Mouse (Mus musculus): Measurements from ENCODE around the gene Fbxw2.

DNA sequence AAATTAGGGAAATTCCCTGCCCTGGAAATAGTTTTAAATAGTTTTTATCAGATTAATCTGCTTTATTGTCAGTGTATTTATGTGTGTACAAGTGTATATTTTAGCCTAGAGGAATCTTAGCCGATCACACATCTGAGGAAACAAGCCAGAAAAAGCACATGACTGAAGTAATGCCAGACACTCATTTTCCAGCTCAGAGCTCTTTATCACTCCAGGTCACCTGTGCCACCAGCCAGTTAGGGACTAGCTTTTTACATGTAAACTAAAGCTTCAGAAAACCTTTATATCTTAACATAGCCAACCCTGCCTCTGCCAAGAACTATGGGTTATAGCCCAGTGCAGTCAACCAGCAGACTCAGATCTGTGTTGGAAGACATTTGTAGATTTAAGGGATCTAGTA is 21.3 kb downstream of the Fbxw2 start:
- no peak for TF ChIP-seq CTCF (IDR thresholded peaks at IDR 0.05; ENCODE audit: control insufficient read depth, insufficient read depth, insufficient replicate concordance, low read depth, low read length)
- TF ChIP-seq POLR2A (IDR thresholded peaks at IDR 0.05; ENCODE audit: control insufficient read depth, low read depth, low read length), result no peak
